Mouse (Mus musculus) liver, embryonic 16.5 days (tissue): Measurements from ENCODE around the gene Kcnk4. TPM values are rescaled to one million over a fixed set of nuclear protein-coding genes. Genes with fewer than 3 reads are reported as not detected.
"Not testable (repeated sequence)": the region's sequence is repeated elsewhere in the genome, so short reads cannot be mapped to it uniquely, and the experiment has no call there.

Experiments
- ATAC-seq: fragments of 200-750 bp; cut with Nextera tagmentation; 2 replicates; pipeline ENCODE4 v1.8.0; 2017; ENCODE audit warnings: low read depth, mild to moderate bottlenecking, moderate number of reproducible peaks, moderate library complexity
- H3K27ac ChIP-seq: fragments of 300-500 bp; sonication (generic); 2 replicates; pipeline ENCODE4 v1.5.1; 2014; ENCODE audit warnings: mild to moderate bottlenecking, low read length
- H3K27me3 ChIP-seq: fragments of 300-500 bp; sonication (generic); 2 replicates; pipeline ENCODE4 v1.6.1; 2014; ENCODE audit warnings: low read depth, low read length, mixed read lengths; ENCODE audit not compliant: control insufficient read depth, insufficient read depth
- H3K36me3 ChIP-seq: fragments of 300-500 bp; sonication (generic); 2 replicates; pipeline ENCODE4 v1.6.1; 2014; ENCODE audit warnings: mild to moderate bottlenecking; ENCODE audit not compliant: control insufficient read depth, insufficient read depth
- H3K4me1 ChIP-seq: fragments of 300-500 bp; sonication (generic); 2 replicates; pipeline ENCODE4 v1.6.1; 2014; ENCODE audit warnings: low read depth, low read length, mixed read lengths; ENCODE audit not compliant: control insufficient read depth
- H3K4me2 ChIP-seq: fragments of 300-500 bp; sonication (generic); 2 replicates; pipeline ENCODE4 v1.6.1; 2014; ENCODE audit warnings: low read depth, low read length, mixed read lengths
- H3K4me3 ChIP-seq: fragments of 300-500 bp; sonication (generic); 2 replicates; pipeline ENCODE4 v1.5.1; 2014; ENCODE audit warnings: low read depth, mild to moderate bottlenecking, low read length
- H3K9ac ChIP-seq: fragments of 300-500 bp; sonication (generic); 2 replicates; pipeline ENCODE4 v1.6.1; 2014; ENCODE audit warnings: low read depth, low read length
- H3K9me3 ChIP-seq: fragments of 300-500 bp; sonication (generic); replicated peaks from 2 replicates; pipeline ENCODE4 v1.6.1; 2016; ENCODE audit warnings: low read length; ENCODE audit not compliant: control insufficient read depth
- WGBS: fragments of 180-500 bp; shearing (Covaris S2); extraction: QIAGEN DNeasy Blood & Tissue Kit; methylation state at CpG from one replicate; pipeline ENCODE4 v1.1.7; 2014; ENCODE audit not compliant: insufficient replicate concordance; 5-methylcytosine and 5-hydroxymethylcytosine counted together
- polyA plus RNA-seq: library from polyadenylated mRNA; unstranded; fragments of >200 nt; fragmentation: Nextera tagmentation; extraction: Ambion mirVana; gene quantifications from 2 replicates; pipeline ENCODE4 v1.2.1, GENCODE M21; 2015

Kcnk4 gene
- polyA plus RNA-seq, 1 experiment from 2014 or later: 0.04 TPM

GRCm38 (mm10) chr19:6913991-6914390, 20.3 kb downstream of the Kcnk4 start:
- no peaks in the 10 kb centered on the region; the same call in 1 of the 2 replicates for H3K36me3 ChIP-seq
- no peak overlapping the region for H3K4me2 ChIP-seq
- no peak overlapping the region for H3K9ac ChIP-seq
- no peaks in the 10 kb centered on the region for H3K27me3 ChIP-seq
- H3K27ac ChIP-seq: no peak overlapping the region
- peaks cover 19% of the 10 kb centered on the region for H3K4me1 ChIP-seq
- no peak overlapping the region for H3K4me3 ChIP-seq
- no peaks in the 10 kb centered on the region for H3K9me3 ChIP-seq
- ATAC-seq: no peak
- WGBS: 80% methylated on average over 11 of the region's 11 CpGs

- Histone ChIP-seq H3K9me3 (no peaks in the 10 kb centered on the region), H3K36me3 (no peaks in the 10 kb centered on the region; the same call in 1 of the 2 replicates), H3K4me2 (no peak overlapping the region), H3K4me1 (peaks cover 27% of the 10 kb centered on the region), H3K27me3 (no peaks in the 10 kb centered on the region), H3K4me3 (no peak overlapping the region), H3K9ac (no peak overlapping the region), H3K27ac (no peak overlapping the region)
- 63% methylated on average over 6 of the region's 6 CpGs for WGBS
- ATAC-seq: no peak
Measured at GRCm38 (mm10) chr19:6913036-6913435, 21.3 kb downstream of the Kcnk4 start.

GRCm38 (mm10) chr19:6912205-6912970, 21.9 kb downstream of the Kcnk4 start:
- no peak overlapping the region for H3K9ac ChIP-seq
- no peak overlapping the region for H3K4me2 ChIP-seq
- H3K27me3 ChIP-seq: no peaks in the 10 kb centered on the region
- no peaks in the 10 kb centered on the region for H3K9me3 ChIP-seq
- no peak overlapping the region for H3K27ac ChIP-seq
- ATAC-seq: no peak
- 77% methylated on average over 15 of the region's 15 CpGs for WGBS
- peaks cover 29% of the 10 kb centered on the region for H3K4me1 ChIP-seq
- H3K4me3 ChIP-seq: no peak overlapping the region
- no peaks in the 10 kb centered on the region; the same call in 1 of the 2 replicates for H3K36me3 ChIP-seq

GRCm38 (mm10) chr19:6911101-6912074, 22.9 kb downstream of the Kcnk4 start:
- H3K9ac ChIP-seq: 0 out of 2 replicates have a peak overlapping the region, but pooled peaks have one; percentile 26
- 77% methylated on average over 19 of the region's 19 CpGs for WGBS
- no peak overlapping the region for H3K27ac ChIP-seq
- H3K9me3 ChIP-seq: no peaks in the 10 kb centered on the region
- peak overlapping the region; percentile 90 for H3K4me2 ChIP-seq
- H3K27me3 ChIP-seq: no peaks in the 10 kb centered on the region
- H3K36me3 ChIP-seq: peaks cover 3% of the 10 kb centered on the region
- H3K4me3 ChIP-seq: peak overlapping the region; percentile 22; the same call in 1 of the 2 replicates
- H3K4me1 ChIP-seq: peaks cover 29% of the 10 kb centered on the region
- ATAC-seq: no peak

GRCm38 (mm10) chr19:6910306-6910705, 24.0 kb downstream of the Kcnk4 start:
- ATAC-seq: 0 out of 2 replicates have a peak, but pooled peaks have one; percentile 14
- Histone ChIP-seq H3K9ac (peak overlapping the region; percentile 75), H3K27ac (peak overlapping the region; percentile 98), H3K4me2 (peak overlapping the region; percentile 90), H3K4me3 (peak overlapping the region; percentile 82), H3K4me1 (peaks cover 22% of the 10 kb centered on the region)
- H3K9me3 ChIP-seq, H3K27me3 ChIP-seq, H3K36me3 ChIP-seq: not testable (repeated sequence)
- under 1% methylated on average over 29 of the region's 30 CpGs for WGBS

GRCm38 (mm10) chr19:6909507-6910289, 24.6 kb downstream of the Kcnk4 start, which contains the start of the genes Trmt112 and Prdx5:
TSS of gene Trmt112 (plus strand) at chr19:6909698.
TSS of gene Prdx5 (minus strand) at chr19:6910106.
- H3K9me3 ChIP-seq: no peaks in the 10 kb centered on the region
- H3K4me3 ChIP-seq: peak within 1 kb of the TSS; percentile 82
- H3K27ac ChIP-seq: peak within 1 kb of the TSS; percentile 98
- WGBS: under 1% methylated on average over 65 of the region's 65 CpGs
- peak; percentile 92 for ATAC-seq
- peaks cover 6% of the 10 kb centered on the region for H3K36me3 ChIP-seq
- H3K9ac ChIP-seq: peak within 1 kb of the TSS; percentile 75
- peaks cover 18% of the 10 kb centered on the region for H3K4me1 ChIP-seq
- H3K27me3 ChIP-seq: no peaks in the 10 kb centered on the region
- peak within 1 kb of the TSS; percentile 90 for H3K4me2 ChIP-seq

- Histone ChIP-seq H3K4me1 (peaks cover 18% of the 10 kb centered on the region), H3K36me3 (peaks cover 6% of the 10 kb centered on the region)
- no peak for ATAC-seq
Measured at GRCm38 (mm10) chr19:6909021-6909420, 25.3 kb downstream of the Kcnk4 start.

GRCm38 (mm10) chr19:6907811-6908540, 26.3 kb downstream of the Kcnk4 start:
- Histone ChIP-seq H3K4me3 (peak overlapping the region; percentile 82), H3K36me3 (peaks cover 6% of the 10 kb centered on the region), H3K27me3 (no peaks in the 10 kb centered on the region), H3K27ac (peak overlapping the region; percentile 60), H3K4me1 (peaks cover 18% of the 10 kb centered on the region), H3K9ac (no peak overlapping the region), H3K9me3 (no peaks in the 10 kb centered on the region), H3K4me2 (peak overlapping the region; percentile 90)
- 60% methylated on average over 7 of the region's 7 CpGs for WGBS
- peak; percentile 17; the same call in 1 of the 2 replicates for ATAC-seq

More at GRCm38 (mm10) chr19:6909021-6909420, 25.3 kb downstream of the Kcnk4 start:
- no peaks in the 10 kb centered on the region for H3K27me3 ChIP-seq
- H3K27ac ChIP-seq: peak overlapping the region; percentile 98
- H3K4me2 ChIP-seq: peak overlapping the region; percentile 90
- peak overlapping the region; percentile 82 for H3K4me3 ChIP-seq
- peak overlapping the region; percentile 75 for H3K9ac ChIP-seq
- H3K9me3 ChIP-seq: no peaks in the 10 kb centered on the region
- WGBS: 4% methylated on average over 11 of the region's 11 CpGs
